Mouse (Mus musculus): ENCODE results near the gene Lag3. TPM values are rescaled to one million over a fixed set of nuclear protein-coding genes. Genes with fewer than 3 reads are reported as not detected.
"Not testable (repeated sequence)": the region's sequence is repeated elsewhere in the genome, so short reads cannot be mapped to it uniquely, and the experiment has no call there.

Gene Lag3
- polyA plus RNA-seq, 1 experiment from 2014 or later = 2.9 TPM

DNA sequence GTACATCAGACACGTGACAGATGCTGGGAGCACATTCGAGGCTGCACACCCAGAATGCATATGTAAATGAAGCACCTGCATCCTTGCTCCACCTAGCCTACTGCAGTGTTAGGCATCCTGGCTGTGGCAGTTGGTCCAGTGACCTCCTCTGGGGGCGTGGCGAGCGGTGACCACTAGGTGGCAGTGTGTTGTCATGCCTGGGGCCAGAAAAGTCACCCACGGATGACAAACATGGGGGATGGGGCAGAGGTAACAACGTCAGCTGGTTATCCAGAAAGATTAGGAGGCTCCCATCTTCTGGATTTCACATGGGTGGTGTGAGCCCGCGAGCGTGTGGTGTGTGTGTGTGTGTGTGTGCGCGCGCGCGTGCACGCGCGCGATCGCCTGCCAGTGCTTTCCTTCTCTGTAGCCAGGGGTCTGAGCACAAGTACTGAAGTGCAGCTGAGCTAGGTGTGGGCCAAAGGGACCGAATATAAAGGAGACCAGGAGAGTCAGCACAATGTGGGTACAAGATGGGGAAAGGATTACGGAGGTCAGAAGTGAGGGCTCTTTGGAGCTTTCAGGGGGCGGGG is 7.8 kb downstream of the Lag3 start:
- DNase-seq (ENCODE audit: low spot score) = peak; percentile 97
- H3K9me3 ChIP-seq (replicated peaks; ENCODE audit: low read length) = no peaks in the 10 kb centered on the region
- H3K4me2 ChIP-seq (ENCODE audit: low read length) = peak overlapping the region; percentile 70
- peak; percentile 98 for TF ChIP-seq CTCF (IDR thresholded peaks at IDR 0.05; ENCODE audit: low read depth)
- H3K36me3 ChIP-seq (ENCODE audit: insufficient read depth, low read length) = no peaks in the 10 kb centered on the region
- ATAC-seq (replicated peaks; ENCODE audit: low FRiP score, low read depth) = peak; percentile 83
- peak overlapping the region; percentile 66 for H3K9ac ChIP-seq (ENCODE audit: low read depth, low read length)
- under 1% methylated on average over 23 of the region's 23 CpGs for WGBS
- H3K4me1 ChIP-seq (replicated peaks; ENCODE audit: insufficient read depth, low read length) = 0 out of 2 replicates have a peak, but pooled peaks cover 5% of the 10 kb centered on the region
- H3K27me3 ChIP-seq (ENCODE audit: insufficient read depth, low read length) = no peaks in the 10 kb centered on the region
- peak overlapping the region; percentile 97 for H3K27ac ChIP-seq
- H3K4me3 ChIP-seq (replicated peaks; ENCODE audit: low read depth, low read length) = peak overlapping the region; percentile 48

DNA sequence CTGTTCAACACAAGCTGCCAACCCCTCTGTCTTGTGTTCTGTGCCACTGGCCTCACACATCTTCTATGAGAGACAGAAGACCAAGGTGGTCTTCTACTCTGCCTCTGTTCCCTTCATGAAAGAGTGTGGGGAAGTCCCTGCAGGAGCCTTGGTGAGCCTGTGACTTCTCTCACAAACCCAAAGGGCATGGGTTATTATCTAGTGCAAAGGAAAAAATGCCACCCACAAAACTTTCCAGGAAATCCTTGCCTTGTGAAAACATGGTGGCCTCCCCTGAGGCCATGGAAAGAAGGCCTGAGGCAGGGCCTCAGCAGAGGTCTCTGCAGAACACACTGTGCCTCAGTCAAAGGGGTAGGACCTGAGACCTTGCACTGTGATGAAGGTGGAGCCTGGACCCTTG is 9.7 kb downstream of the Lag3 start:
- Histone ChIP-seq H3K4me1 (replicated peaks; ENCODE audit: insufficient read depth, low read length) (0 out of 2 replicates have a peak, but pooled peaks cover 5% of the 10 kb centered on the region), H3K9ac (ENCODE audit: low read depth, low read length) (no peak overlapping the region), H3K27me3 (ENCODE audit: insufficient read depth, low read length) (no peaks in the 10 kb centered on the region), H3K27ac (no peak overlapping the region), H3K4me3 (replicated peaks; ENCODE audit: low read depth, low read length) (no peak overlapping the region), H3K36me3 (ENCODE audit: insufficient read depth, low read length) (no peaks in the 10 kb centered on the region), H3K4me2 (ENCODE audit: low read length) (no peak overlapping the region), H3K9me3 (replicated peaks; ENCODE audit: low read length) (no peaks in the 10 kb centered on the region)
- ATAC-seq (replicated peaks; ENCODE audit: low FRiP score, low read depth) = no peak
- DNase-seq (ENCODE audit: low spot score) = no peak
- no peak for TF ChIP-seq CTCF (IDR thresholded peaks at IDR 0.05; ENCODE audit: low read depth)

DNA sequence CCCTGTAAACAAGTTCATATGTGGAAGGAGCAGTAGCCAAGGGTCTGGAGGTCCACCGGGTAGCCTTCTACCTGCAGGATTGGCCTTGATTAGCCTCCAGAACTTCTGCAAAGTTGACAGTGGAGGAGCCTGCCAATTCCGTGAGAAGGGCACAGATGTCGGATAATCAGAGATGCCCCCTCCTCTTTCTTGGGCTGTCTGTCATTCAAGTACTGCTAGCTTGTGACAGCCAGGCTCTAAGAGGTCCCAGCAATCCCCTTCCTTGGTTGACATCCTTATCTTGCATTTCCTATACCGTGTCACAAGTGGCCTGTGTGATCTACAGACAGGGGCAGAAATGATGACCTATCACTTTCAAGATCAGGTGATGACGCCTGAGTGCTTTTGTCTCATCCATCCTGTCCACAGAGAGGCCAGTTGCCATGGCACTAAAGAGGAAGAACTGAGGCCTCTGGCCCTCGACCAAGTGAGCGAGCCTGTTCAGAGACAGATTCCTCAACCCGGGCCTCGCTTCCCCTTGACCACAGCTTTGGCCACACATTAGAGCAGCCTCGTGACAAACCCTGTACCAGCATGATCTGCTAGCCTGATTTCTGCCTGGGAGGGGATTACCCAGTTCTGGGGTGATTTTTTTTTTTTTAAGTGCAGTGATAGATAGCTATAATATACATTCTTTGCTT is 10.6 kb downstream of the Lag3 start:
- 60% methylated on average over 10 of the region's 10 CpGs for WGBS
- DNase-seq (ENCODE audit: low spot score) (no peak), ATAC-seq (replicated peaks; ENCODE audit: low FRiP score, low read depth) (no peak)
- Histone ChIP-seq H3K4me2 (ENCODE audit: low read length) (no peak overlapping the region), H3K4me3 (replicated peaks; ENCODE audit: low read depth, low read length) (no peak overlapping the region), H3K36me3 (ENCODE audit: insufficient read depth, low read length) (no peaks in the 10 kb centered on the region), H3K9me3 (replicated peaks; ENCODE audit: low read length) (no peaks in the 10 kb centered on the region), H3K9ac (ENCODE audit: low read depth, low read length) (no peak overlapping the region), H3K27me3 (ENCODE audit: insufficient read depth, low read length) (no peaks in the 10 kb centered on the region), H3K27ac (no peak overlapping the region), H3K4me1 (replicated peaks; ENCODE audit: insufficient read depth, low read length) (0 out of 2 replicates have a peak, but pooled peaks cover 5% of the 10 kb centered on the region)
- no peak for TF ChIP-seq CTCF (IDR thresholded peaks at IDR 0.05; ENCODE audit: low read depth)

DNA sequence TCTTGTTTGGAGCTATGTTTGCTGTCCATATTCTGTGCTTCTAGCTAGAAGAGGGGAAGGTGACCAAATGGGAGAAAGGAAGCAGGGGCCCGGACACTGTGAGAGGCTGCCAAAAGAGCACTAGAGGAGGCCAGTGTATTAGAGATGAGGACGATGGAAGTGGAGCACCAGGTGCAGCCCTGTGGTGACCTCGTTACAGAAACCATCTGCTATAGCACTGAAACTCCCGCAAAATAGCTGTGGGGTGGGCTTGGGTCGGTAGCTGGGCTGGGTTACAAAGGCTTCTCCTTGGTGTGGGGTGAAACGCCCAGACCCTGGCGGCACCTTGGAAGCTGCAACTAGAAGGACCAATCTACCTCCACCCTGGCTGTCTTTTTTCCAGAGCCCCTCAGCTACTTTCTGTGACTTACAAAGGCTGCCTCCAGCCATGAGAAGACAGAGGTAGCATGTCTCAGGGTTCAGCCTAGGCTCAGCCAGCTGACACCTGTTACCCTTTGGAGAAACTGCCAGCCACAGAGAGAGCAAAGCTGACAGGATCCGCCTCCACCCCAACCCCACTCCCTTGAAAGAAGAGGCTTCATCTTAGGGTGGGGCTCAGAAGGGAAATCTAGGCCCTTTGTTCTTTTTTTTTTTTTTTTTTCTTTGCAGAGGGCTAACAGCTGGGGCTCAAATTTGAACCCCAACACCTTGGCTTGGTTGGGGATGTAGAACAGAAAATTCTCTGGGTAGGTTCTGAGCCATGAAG is 11.3 kb downstream of the Lag3 start:
- H3K4me3 ChIP-seq (replicated peaks; ENCODE audit: low read depth, low read length) = no peak overlapping the region
- no peak for ATAC-seq (replicated peaks; ENCODE audit: low FRiP score, low read depth)
- WGBS = 48% methylated on average over 8 of the region's 8 CpGs
- H3K9me3 ChIP-seq (replicated peaks; ENCODE audit: low read length) = no peaks in the 10 kb centered on the region
- H3K36me3 ChIP-seq (ENCODE audit: insufficient read depth, low read length) = no peaks in the 10 kb centered on the region
- DNase-seq (ENCODE audit: low spot score) = no peak
- no peak overlapping the region for H3K27ac ChIP-seq
- no peak overlapping the region for H3K4me2 ChIP-seq (ENCODE audit: low read length)
- 0 out of 2 replicates have a peak, but pooled peaks cover 5% of the 10 kb centered on the region for H3K4me1 ChIP-seq (replicated peaks; ENCODE audit: insufficient read depth, low read length)
- no peaks in the 10 kb centered on the region for H3K27me3 ChIP-seq (ENCODE audit: insufficient read depth, low read length)
- TF ChIP-seq CTCF (IDR thresholded peaks at IDR 0.05; ENCODE audit: low read depth) = no peak
- no peak overlapping the region for H3K9ac ChIP-seq (ENCODE audit: low read depth, low read length)

DNA sequence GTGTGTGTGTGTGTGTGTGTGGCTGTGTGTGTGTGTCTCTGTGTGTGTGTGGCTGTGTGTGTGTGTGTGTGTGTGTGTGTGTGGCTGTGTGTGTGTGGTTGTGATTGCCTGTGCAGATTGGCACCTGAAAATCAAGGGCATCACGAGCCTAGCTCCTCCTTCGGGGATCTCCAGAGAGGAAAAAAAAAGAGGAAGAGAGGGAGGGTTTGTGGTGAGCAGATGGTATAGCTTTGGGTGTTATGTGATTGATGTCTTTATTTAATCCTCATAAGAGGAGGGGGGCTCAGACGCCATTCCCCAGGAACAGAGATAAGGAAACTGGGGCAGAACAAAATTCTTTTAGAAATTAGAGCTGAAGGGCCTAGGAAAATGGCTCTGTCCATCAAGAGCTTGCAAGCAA is 13.1 kb downstream of the Lag3 start:
- H3K4me2 ChIP-seq (ENCODE audit: low read length) = no peak overlapping the region
- ATAC-seq (replicated peaks; ENCODE audit: low FRiP score, low read depth) (no peak), DNase-seq (ENCODE audit: low spot score) (no peak)
- no peaks in the 10 kb centered on the region for H3K9me3 ChIP-seq (replicated peaks; ENCODE audit: low read length)
- no peak overlapping the region for H3K27ac ChIP-seq
- H3K9ac ChIP-seq (ENCODE audit: low read depth, low read length) = no peak overlapping the region
- H3K4me1 ChIP-seq (replicated peaks; ENCODE audit: insufficient read depth, low read length) = no peaks in the 10 kb centered on the region
- 55% methylated on average over 3 of the region's 3 CpGs for WGBS
- no peaks in the 10 kb centered on the region for H3K27me3 ChIP-seq (ENCODE audit: insufficient read depth, low read length)
- H3K36me3 ChIP-seq (ENCODE audit: insufficient read depth, low read length) = no peaks in the 10 kb centered on the region
- TF ChIP-seq CTCF (IDR thresholded peaks at IDR 0.05; ENCODE audit: low read depth) = no peak
- no peak overlapping the region for H3K4me3 ChIP-seq (replicated peaks; ENCODE audit: low read depth, low read length)

DNA sequence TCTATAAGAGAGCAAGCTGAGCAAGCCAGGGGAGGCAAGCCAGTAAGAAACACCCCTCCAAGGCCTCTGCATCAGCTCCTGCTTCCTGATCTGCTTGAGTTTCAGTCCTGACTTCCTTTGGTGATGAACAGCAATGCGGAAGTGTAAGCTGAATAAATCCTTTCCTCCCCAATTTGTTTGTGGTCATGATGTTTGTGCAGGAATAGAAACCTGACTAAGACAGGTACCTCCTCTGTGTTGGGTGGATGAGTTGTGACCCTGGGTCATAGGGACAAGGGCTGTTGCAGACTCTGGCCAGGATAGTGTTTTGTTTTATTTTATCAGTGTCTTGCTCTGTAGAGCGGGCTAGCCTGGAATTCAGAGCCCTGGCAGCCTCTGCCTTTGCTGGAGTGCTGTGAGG is 17.4 kb downstream of the Lag3 start:
- ATAC-seq (replicated peaks; ENCODE audit: low FRiP score, low read depth) = not testable (repeated sequence)
- WGBS = 57% methylated on average over 2 of the region's 2 CpGs

More for the DNA sequence above, 17.4 kb downstream of the Lag3 start:
- H3K4me2 ChIP-seq (ENCODE audit: low read length); H3K4me1 ChIP-seq (replicated peaks; ENCODE audit: insufficient read depth, low read length); H3K9me3 ChIP-seq (replicated peaks; ENCODE audit: low read length); H3K4me3 ChIP-seq (replicated peaks; ENCODE audit: low read depth, low read length); H3K27me3 ChIP-seq (ENCODE audit: insufficient read depth, low read length); H3K27ac ChIP-seq; DNase-seq (ENCODE audit: low spot score); H3K9ac ChIP-seq (ENCODE audit: low read depth, low read length); H3K36me3 ChIP-seq (ENCODE audit: insufficient read depth, low read length): not testable (repeated sequence)

Data from kidney, postnatal 0 days (tissue).